Mouse (Mus musculus): Measurements from ENCODE around the gene Gtse1.

DNA sequence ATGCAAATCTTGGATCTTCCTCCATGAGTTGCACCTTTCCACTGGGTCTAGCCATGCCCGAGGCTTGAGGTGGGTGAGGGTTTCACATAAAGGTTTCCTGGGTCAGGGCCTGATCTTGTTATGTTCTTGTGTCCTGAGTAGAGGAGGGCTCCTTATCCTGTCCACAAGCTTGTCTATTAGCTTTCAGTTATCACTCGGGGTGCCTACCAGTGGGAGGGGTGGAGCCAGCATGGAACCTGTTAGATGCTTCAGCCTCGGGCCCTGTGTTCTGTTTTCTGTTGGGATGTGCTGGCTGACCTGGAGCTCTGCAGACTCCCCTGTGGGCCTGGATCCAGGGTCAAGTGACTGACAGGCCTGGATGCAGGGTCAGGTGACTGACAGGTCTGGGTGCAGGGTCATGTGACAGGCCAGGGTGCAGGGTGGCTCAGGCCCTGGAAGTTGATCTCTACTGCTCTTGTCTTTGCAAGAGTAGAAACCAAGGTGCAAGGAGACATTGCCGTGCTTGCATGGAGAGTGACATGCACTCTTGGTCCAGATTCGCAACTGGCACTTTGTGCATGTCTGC, 17.7 kb upstream of the Gtse1 start:
- TF ChIP-seq CTCF (IDR thresholded peaks at IDR 0.05; ENCODE audit: control insufficient read depth, insufficient read depth, low read length) (no peak), POLR2A (IDR thresholded peaks at IDR 0.05; ENCODE audit: borderline replicate concordance, control insufficient read depth, low read depth, low read length) (no peak)
